Mouse (Mus musculus) limb, embryonic 11.5 days (tissue): ENCODE results near the gene Prkcb. TPM values are rescaled to one million over a fixed set of nuclear protein-coding genes. Genes with fewer than 3 reads are reported as not detected.

Experiments used
- ATAC-seq: fragments of 200-750 bp; cut with Nextera tagmentation; 2 replicates; pipeline ENCODE4 v1.8.0; 2017; ENCODE audit warnings: low read depth; ENCODE audit not compliant: insufficient number of reproducible peaks, low FRiP score, low TSS enrichment
- DNase-seq: peaks from one replicate; pipeline ENCODE4 v3.0.0-alpha.2; 2015; ENCODE audit warnings: low spot score
- H3K27ac ChIP-seq: fragments of 300-500 bp; sonication (generic); replicated peaks from 2 replicates; pipeline ENCODE4 v1.5.1; 2014; ENCODE audit warnings: low read depth, mild to moderate bottlenecking, low read length
- H3K27me3 ChIP-seq: fragments of 300-500 bp; sonication (generic); 2 replicates; pipeline ENCODE4 v1.6.1; 2014; ENCODE audit warnings: mild to moderate bottlenecking, low read length, mixed read lengths; ENCODE audit not compliant: control insufficient read depth, insufficient read depth
- H3K36me3 ChIP-seq: fragments of 300-500 bp; sonication (generic); 2 replicates; pipeline ENCODE4 v1.6.1; 2014; ENCODE audit warnings: mild to moderate bottlenecking, low read length, moderate library complexity, mixed read lengths; ENCODE audit not compliant: control insufficient read depth, insufficient read depth
- H3K4me1 ChIP-seq: fragments of 300-500 bp; sonication (generic); 2 replicates; pipeline ENCODE4 v1.6.1; 2014; ENCODE audit warnings: low read length, mixed read lengths; ENCODE audit not compliant: control insufficient read depth, insufficient read depth
- H3K4me2 ChIP-seq: fragments of 300-500 bp; sonication (generic); 2 replicates; pipeline ENCODE4 v1.6.1; 2014; ENCODE audit warnings: low read depth, mild to moderate bottlenecking, moderate library complexity; ENCODE audit not compliant: severe bottlenecking
- H3K4me3 ChIP-seq: fragments of 300-500 bp; sonication (generic); 2 replicates; pipeline ENCODE4 v1.5.1; 2014; ENCODE audit warnings: low read depth, low read length
- H3K9ac ChIP-seq: fragments of 300-500 bp; sonication (generic); 2 replicates; pipeline ENCODE4 v1.6.1; 2014; ENCODE audit warnings: mild to moderate bottlenecking, low read length
- H3K9me3 ChIP-seq: fragments of 300-500 bp; sonication (generic); 2 replicates; pipeline ENCODE4 v1.6.1; 2016; ENCODE audit warnings: low read length; ENCODE audit not compliant: control insufficient read depth
- WGBS: fragments of 180-500 bp; shearing (Covaris S2); extraction: QIAGEN DNeasy Blood & Tissue Kit; methylation state at CpG from one replicate; pipeline ENCODE4 v1.1.7; 2014; 5-methylcytosine and 5-hydroxymethylcytosine counted together
- polyA plus RNA-seq: library from polyadenylated mRNA; unstranded; fragments of >200 nt; fragmentation: Nextera tagmentation; extraction: Ambion mirVana; gene quantifications from 2 replicates; pipeline ENCODE4 v1.2.1, GENCODE M21; 2014

Gene Prkcb
- polyA plus RNA-seq, 1 experiment from 2014 or later, result 4.4 TPM

GRCm38 (mm10) chr7:122477118-122477517 is 188.6 kb downstream of the Prkcb start:
- Histone ChIP-seq H3K4me2 (no peak overlapping the region), H3K27ac (no peak overlapping the region), H3K9ac (no peak overlapping the region), H3K36me3 (no peaks in the 10 kb centered on the region), H3K9me3 (no peaks in the 10 kb centered on the region; the same call in 1 of the 2 replicates), H3K4me3 (no peak overlapping the region), H3K4me1 (no peaks in the 10 kb centered on the region), H3K27me3 (peaks cover 3% of the 10 kb centered on the region; the same call in 1 of the 2 replicates)
- DNase-seq (no peak), ATAC-seq (no peak)
- WGBS, result 57% methylated on average over 7 of the region's 7 CpGs

- Histone ChIP-seq H3K4me1 (no peaks in the 10 kb centered on the region), H3K27ac (no peak overlapping the region), H3K4me3 (no peak overlapping the region), H3K9ac (no peak overlapping the region), H3K9me3 (no peaks in the 10 kb centered on the region; the same call in 1 of the 2 replicates), H3K4me2 (no peak overlapping the region), H3K27me3 (peaks cover 3% of the 10 kb centered on the region; the same call in 1 of the 2 replicates), H3K36me3 (no peaks in the 10 kb centered on the region)
- WGBS, result 21% methylated on average over 21 of the region's 21 CpGs
- DNase-seq (no peak), ATAC-seq (no peak)
Observed at GRCm38 (mm10) chr7:122477566-122478564, 189.3 kb downstream of the Prkcb start.

GRCm38 (mm10) chr7:122483949-122484348 is 195.4 kb downstream of the Prkcb start:
- ATAC-seq (no peak), DNase-seq (no peak)
- H3K9ac ChIP-seq, result no peak overlapping the region
- no peak overlapping the region for H3K4me2 ChIP-seq
- H3K27me3 ChIP-seq, result no peaks in the 10 kb centered on the region
- H3K36me3 ChIP-seq, result no peaks in the 10 kb centered on the region
- no peaks in the 10 kb centered on the region for H3K9me3 ChIP-seq
- WGBS, result 85% methylated on average over 8 of the region's 8 CpGs
- no peaks in the 10 kb centered on the region for H3K4me1 ChIP-seq
- no peak overlapping the region for H3K27ac ChIP-seq
- H3K4me3 ChIP-seq, result no peak overlapping the region

- ATAC-seq, result no peak
- no peak overlapping the region for H3K4me3 ChIP-seq
- no peaks in the 10 kb centered on the region for H3K36me3 ChIP-seq
- H3K9me3 ChIP-seq, result no peaks in the 10 kb centered on the region
- no peak for DNase-seq
- no peak overlapping the region for H3K27ac ChIP-seq
- 72% methylated on average over 11 of the region's 11 CpGs for WGBS
- H3K9ac ChIP-seq, result no peak overlapping the region
- no peaks in the 10 kb centered on the region for H3K4me1 ChIP-seq
- H3K27me3 ChIP-seq, result no peaks in the 10 kb centered on the region
- no peak overlapping the region for H3K4me2 ChIP-seq
Observed at GRCm38 (mm10) chr7:122487929-122488571, 199.5 kb downstream of the Prkcb start.

DNA sequence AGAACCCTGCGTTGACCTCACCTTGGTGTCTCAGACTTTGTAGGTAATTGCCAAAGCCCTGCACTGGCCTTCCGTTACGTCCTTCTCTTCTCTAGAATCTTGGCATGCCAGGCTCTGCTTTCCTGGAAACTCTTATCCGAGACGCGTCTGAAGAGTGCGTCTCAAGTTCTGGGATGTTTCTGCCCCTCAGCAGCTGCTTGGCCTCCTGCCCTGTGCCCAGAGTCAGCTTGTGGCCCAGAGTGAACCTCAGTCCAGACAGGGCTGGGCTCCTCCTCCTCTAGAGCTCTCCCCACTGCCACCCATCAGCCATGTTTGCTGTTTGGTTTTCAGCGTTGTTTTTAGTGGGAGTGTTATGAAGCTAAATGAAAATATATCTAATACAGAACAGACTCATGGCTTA is 203.5 kb downstream of the Prkcb start:
- DNase-seq, result no peak

GRCm38 (mm10) chr7:122492936-122493335 is 204.4 kb downstream of the Prkcb start:
- WGBS, result 88% methylated on average over 9 of the region's 9 CpGs
- Histone ChIP-seq H3K36me3 (no peaks in the 10 kb centered on the region; the same call in 1 of the 2 replicates), H3K4me1 (no peaks in the 10 kb centered on the region), H3K27ac (no peak overlapping the region), H3K9me3 (no peaks in the 10 kb centered on the region), H3K9ac (no peak overlapping the region), H3K4me2 (no peak overlapping the region), H3K27me3 (no peaks in the 10 kb centered on the region), H3K4me3 (no peak overlapping the region)
- DNase-seq (no peak), ATAC-seq (no peak)

More for the DNA sequence above, 203.5 kb downstream of the Prkcb start:
- Histone ChIP-seq H3K9me3 (no peaks in the 10 kb centered on the region), H3K4me2 (no peak overlapping the region), H3K4me3 (no peak overlapping the region), H3K9ac (no peak overlapping the region), H3K4me1 (no peaks in the 10 kb centered on the region), H3K27me3 (no peaks in the 10 kb centered on the region), H3K27ac (no peak overlapping the region), H3K36me3 (no peaks in the 10 kb centered on the region; the same call in 1 of the 2 replicates)
- WGBS, result 91% methylated on average over 8 of the region's 8 CpGs
- no peak for ATAC-seq

- no peak for ATAC-seq
- no peaks in the 10 kb centered on the region; the same call in 1 of the 2 replicates for H3K36me3 ChIP-seq
Observed at GRCm38 (mm10) chr7:122494088-122494487, 205.5 kb downstream of the Prkcb start.

GRCm38 (mm10) chr7:122497516-122497915 is 209.0 kb downstream of the Prkcb start:
- 76% methylated on average over 8 of the region's 8 CpGs for WGBS
- no peak for ATAC-seq

More at GRCm38 (mm10) chr7:122494088-122494487, 205.5 kb downstream of the Prkcb start:
- no peak overlapping the region for H3K4me3 ChIP-seq
- no peaks in the 10 kb centered on the region for H3K4me1 ChIP-seq
- H3K9me3 ChIP-seq, result no peaks in the 10 kb centered on the region
- 20% methylated on average over 3 of the region's 3 CpGs for WGBS
- no peak overlapping the region for H3K27ac ChIP-seq
- peak; percentile 62 for DNase-seq
- H3K9ac ChIP-seq, result no peak overlapping the region
- no peak overlapping the region for H3K4me2 ChIP-seq
- no peaks in the 10 kb centered on the region for H3K27me3 ChIP-seq

More at GRCm38 (mm10) chr7:122497516-122497915, 209.0 kb downstream of the Prkcb start:
- no peak overlapping the region for H3K9ac ChIP-seq
- DNase-seq, result no peak
- H3K27me3 ChIP-seq, result no peaks in the 10 kb centered on the region
- no peaks in the 10 kb centered on the region for H3K9me3 ChIP-seq
- H3K27ac ChIP-seq, result no peak overlapping the region
- no peaks in the 10 kb centered on the region for H3K4me1 ChIP-seq
- H3K36me3 ChIP-seq, result no peaks in the 10 kb centered on the region; the same call in 1 of the 2 replicates
- no peak overlapping the region for H3K4me2 ChIP-seq
- H3K4me3 ChIP-seq, result no peak overlapping the region
